Mouse (Mus musculus) kidney, embryonic 16.5 days (tissue): ENCODE data around the gene Tmcc3. TPM values are rescaled to one million over a fixed set of nuclear protein-coding genes. Genes with fewer than 3 reads are reported as not detected.

Experiments used
- ATAC-seq: fragments of 200-750 bp; cut with Nextera tagmentation; 2 replicates; pipeline ENCODE4 v1.8.0; 2017; ENCODE audit warnings: moderate TSS enrichment; ENCODE audit not compliant: low FRiP score, low TSS enrichment
- H3K27ac ChIP-seq: fragments of 300-500 bp; sonication (generic); 2 replicates; pipeline ENCODE4 v1.5.1; 2014; ENCODE audit warnings: low read length
- H3K27me3 ChIP-seq: fragments of 300-500 bp; sonication (generic); 2 replicates; pipeline ENCODE4 v1.6.1; 2014; ENCODE audit warnings: low read length, control low read depth, mixed read lengths; ENCODE audit not compliant: insufficient read depth
- H3K36me3 ChIP-seq: fragments of 300-500 bp; sonication (generic); 2 replicates; pipeline ENCODE4 v1.6.1; 2014; ENCODE audit warnings: low read length, control low read depth, mixed read lengths; ENCODE audit not compliant: insufficient read depth
- H3K4me1 ChIP-seq: fragments of 300-500 bp; sonication (generic); 2 replicates; pipeline ENCODE4 v1.6.1; 2014; ENCODE audit warnings: low read length, control low read depth, mixed read lengths; ENCODE audit not compliant: insufficient read depth
- H3K4me2 ChIP-seq: fragments of 300-500 bp; sonication (generic); replicated peaks from 2 replicates; pipeline ENCODE4 v1.6.1; 2014; ENCODE audit warnings: low read depth, low read length
- H3K4me3 ChIP-seq: fragments of 300-500 bp; sonication (generic); 2 replicates; pipeline ENCODE4 v1.5.1; 2014; ENCODE audit warnings: mild to moderate bottlenecking, low read length
- H3K9ac ChIP-seq: fragments of 300-500 bp; sonication (generic); replicated peaks from 2 replicates; pipeline ENCODE4 v1.6.1; 2014; ENCODE audit warnings: low read length
- H3K9me3 ChIP-seq: fragments of 300-500 bp; sonication (generic); 2 replicates; pipeline ENCODE4 v1.6.1; 2016; ENCODE audit warnings: low read length, control low read depth
- WGBS: fragments of 180-500 bp; shearing (Covaris S2); extraction: QIAGEN DNeasy Blood & Tissue Kit; methylation state at CpG from one replicate; pipeline ENCODE4 v1.1.7; 2014; 5-methylcytosine and 5-hydroxymethylcytosine counted together
- polyA plus RNA-seq: library from polyadenylated mRNA; unstranded; fragments of >200 nt; fragmentation: Nextera tagmentation; extraction: Ambion mirVana; gene quantifications from 2 replicates; pipeline ENCODE4 v1.2.1, GENCODE M21; 2015

Tmcc3 gene
- polyA plus RNA-seq, 1 experiment from 2014 or later = 8.0 TPM

DNA sequence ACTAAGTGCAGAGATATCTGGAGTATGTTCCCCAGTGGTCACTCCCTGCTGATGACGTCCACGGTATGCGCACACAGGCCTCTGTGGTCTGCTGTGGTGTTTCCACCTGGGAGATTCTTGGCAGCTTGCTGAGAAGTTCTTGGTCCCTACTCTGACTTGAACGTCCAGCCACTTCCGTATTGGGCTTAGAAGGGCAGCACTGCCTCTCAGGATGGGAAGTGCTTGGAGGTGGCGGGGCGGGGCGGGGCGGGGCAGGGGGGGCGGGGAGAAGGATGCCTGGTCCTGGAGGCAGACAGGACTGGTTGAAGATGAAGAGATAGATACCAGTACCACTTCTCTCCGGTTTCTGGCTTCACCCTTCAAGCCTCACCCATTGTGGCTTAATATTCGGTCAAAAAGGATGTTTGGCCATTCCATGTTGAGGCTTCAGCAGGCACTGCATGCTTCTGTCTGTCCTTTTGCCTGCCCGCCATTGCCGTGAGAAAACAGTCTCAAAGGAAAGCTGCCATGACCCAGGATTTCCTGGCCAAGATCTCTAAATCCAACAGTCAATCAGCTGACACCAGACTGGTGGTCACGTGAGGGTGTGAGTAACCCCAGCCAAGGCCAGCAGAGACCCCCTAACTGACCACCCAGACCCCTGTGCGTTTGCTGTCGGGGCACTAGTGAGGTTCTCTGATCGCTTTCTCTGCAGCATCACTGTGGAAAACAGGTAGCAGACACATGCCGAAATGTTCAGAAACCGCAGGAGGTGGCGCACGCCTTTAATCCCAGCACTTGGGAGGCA lies 33.1 kb downstream of the Tmcc3 start:
- peak overlapping the region; percentile 33 for H3K4me2 ChIP-seq
- H3K4me3 ChIP-seq = no peak overlapping the region
- no peaks in the 10 kb centered on the region for H3K27me3 ChIP-seq
- H3K27ac ChIP-seq = no peak overlapping the region
- H3K9ac ChIP-seq = no peak overlapping the region
- 46% methylated on average over 21 of the region's 22 CpGs for WGBS
- no peaks in the 10 kb centered on the region for H3K36me3 ChIP-seq
- peak; percentile 49 for ATAC-seq
- no peaks in the 10 kb centered on the region for H3K9me3 ChIP-seq
- H3K4me1 ChIP-seq = peaks cover 7% of the 10 kb centered on the region; the same call in 1 of the 2 replicates

DNA sequence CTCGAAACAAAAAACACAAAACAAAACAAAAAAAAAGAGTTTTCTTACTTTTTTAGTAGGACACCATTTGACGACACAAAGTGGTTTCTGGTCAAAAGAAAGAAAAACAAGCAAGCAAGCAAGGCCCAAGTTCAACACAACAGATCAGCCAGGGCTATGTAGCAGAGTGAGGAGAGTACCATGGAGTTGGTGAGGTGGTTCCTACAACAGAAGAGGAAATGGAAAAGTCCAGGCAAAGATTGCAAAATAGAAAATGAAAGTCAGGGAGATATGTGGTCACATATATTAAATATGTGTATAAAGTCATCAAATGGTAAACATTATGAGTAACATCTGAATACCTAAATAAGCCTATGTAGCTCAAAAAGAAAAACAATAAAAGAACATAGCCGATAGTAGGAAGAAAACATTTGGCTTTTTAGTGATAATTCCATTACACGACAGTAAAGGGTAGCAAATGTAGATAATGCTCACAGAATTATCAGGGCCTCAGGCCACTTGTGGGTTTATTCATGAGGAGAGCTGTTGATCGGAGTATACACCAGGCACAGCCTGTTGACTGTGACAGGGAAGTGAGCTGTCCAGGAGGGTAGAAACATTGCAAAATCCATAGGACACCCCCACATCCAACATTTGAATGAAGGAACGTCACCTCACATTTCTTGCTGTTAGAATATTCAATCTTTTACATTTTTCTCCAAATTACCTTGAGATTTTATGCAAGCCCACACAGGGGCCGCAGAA lies 33.9 kb downstream of the Tmcc3 start:
- Histone ChIP-seq H3K9ac (no peak overlapping the region), H3K4me1 (peaks cover 7% of the 10 kb centered on the region; the same call in 1 of the 2 replicates), H3K27me3 (no peaks in the 10 kb centered on the region), H3K27ac (no peak overlapping the region), H3K36me3 (no peaks in the 10 kb centered on the region), H3K4me2 (no peak overlapping the region), H3K9me3 (no peaks in the 10 kb centered on the region), H3K4me3 (no peak overlapping the region)
- ATAC-seq = no peak
- WGBS = 88% methylated on average over 7 of the region's 7 CpGs

DNA sequence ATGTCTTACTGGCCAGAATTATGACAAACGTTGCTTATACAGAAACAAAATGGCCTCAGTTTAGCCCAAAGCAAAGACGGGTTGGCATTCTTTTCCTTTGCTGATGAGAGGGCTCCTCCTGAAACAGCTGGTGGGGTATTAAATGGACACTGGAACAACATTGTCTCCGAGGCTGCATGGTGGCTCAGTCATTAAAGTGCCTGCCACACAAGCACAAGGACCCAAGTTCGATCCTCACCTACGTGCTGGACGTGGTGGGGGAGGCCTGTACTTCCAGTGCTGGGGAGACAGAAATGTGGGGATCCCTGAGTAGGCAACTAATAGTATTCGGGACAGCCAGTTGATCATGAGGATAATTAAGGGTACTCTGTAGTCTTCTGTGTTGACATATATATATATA lies 34.8 kb downstream of the Tmcc3 start:
- ATAC-seq = no peak
- Histone ChIP-seq H3K4me2 (no peak overlapping the region), H3K27me3 (no peaks in the 10 kb centered on the region), H3K4me1 (peaks cover 7% of the 10 kb centered on the region; the same call in 1 of the 2 replicates), H3K9me3 (no peaks in the 10 kb centered on the region), H3K4me3 (no peak overlapping the region), H3K27ac (no peak overlapping the region), H3K9ac (no peak overlapping the region), H3K36me3 (no peaks in the 10 kb centered on the region)
- WGBS = 92% methylated on average over 7 of the region's 7 CpGs

GRCm38 (mm10) chr10:94347296-94347695 lies 35.5 kb downstream of the Tmcc3 start:
- Histone ChIP-seq H3K9ac (no peak overlapping the region), H3K27ac (no peak overlapping the region), H3K9me3 (no peaks in the 10 kb centered on the region), H3K36me3 (no peaks in the 10 kb centered on the region), H3K4me1 (peaks cover 4% of the 10 kb centered on the region; the same call in 1 of the 2 replicates), H3K4me3 (no peak overlapping the region), H3K4me2 (no peak overlapping the region), H3K27me3 (no peaks in the 10 kb centered on the region)
- 79% methylated on average over 10 of the region's 10 CpGs for WGBS
- ATAC-seq = no peak

- H3K4me1 ChIP-seq = 0 out of 2 replicates have a peak, but pooled peaks cover 3% of the 10 kb centered on the region
- H3K9ac ChIP-seq = no peak overlapping the region
- H3K4me2 ChIP-seq = no peak overlapping the region
- H3K27ac ChIP-seq = no peak overlapping the region
- H3K27me3 ChIP-seq = no peaks in the 10 kb centered on the region
- 97% methylated on average over 10 of the region's 10 CpGs for WGBS
- no peaks in the 10 kb centered on the region for H3K36me3 ChIP-seq
- ATAC-seq = no peak
- H3K9me3 ChIP-seq = no peaks in the 10 kb centered on the region
- H3K4me3 ChIP-seq = no peak overlapping the region
Observed at GRCm38 (mm10) chr10:94347959-94348358, 36.2 kb downstream of the Tmcc3 start.

DNA sequence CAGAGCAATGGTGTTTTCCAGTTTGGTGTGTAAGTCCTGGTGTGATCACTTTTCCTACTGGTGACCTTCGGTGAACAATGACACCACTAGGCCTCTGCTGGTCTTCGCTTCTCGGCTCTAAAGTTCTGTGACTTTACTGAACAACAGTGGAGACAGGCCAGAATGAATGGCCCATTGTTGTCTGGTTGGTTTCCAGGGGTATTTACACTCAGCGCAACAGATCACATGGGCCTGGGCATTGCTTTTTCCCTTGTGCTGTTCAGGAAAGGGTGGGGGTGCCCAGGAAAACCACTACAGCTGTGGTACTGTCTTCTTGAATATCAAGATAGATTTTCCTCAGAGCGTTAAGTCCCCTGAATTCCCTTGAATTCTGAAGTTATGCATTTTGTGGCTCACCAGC lies 38.5 kb downstream of the Tmcc3 start:
- no peak overlapping the region for H3K27ac ChIP-seq
- no peaks in the 10 kb centered on the region for H3K9me3 ChIP-seq
- H3K4me1 ChIP-seq = no peaks in the 10 kb centered on the region
- H3K4me3 ChIP-seq = no peak overlapping the region
- WGBS = 77% methylated on average over 5 of the region's 5 CpGs
- ATAC-seq = no peak
- no peaks in the 10 kb centered on the region for H3K36me3 ChIP-seq
- H3K4me2 ChIP-seq = no peak overlapping the region
- no peak overlapping the region for H3K9ac ChIP-seq
- H3K27me3 ChIP-seq = no peaks in the 10 kb centered on the region

DNA sequence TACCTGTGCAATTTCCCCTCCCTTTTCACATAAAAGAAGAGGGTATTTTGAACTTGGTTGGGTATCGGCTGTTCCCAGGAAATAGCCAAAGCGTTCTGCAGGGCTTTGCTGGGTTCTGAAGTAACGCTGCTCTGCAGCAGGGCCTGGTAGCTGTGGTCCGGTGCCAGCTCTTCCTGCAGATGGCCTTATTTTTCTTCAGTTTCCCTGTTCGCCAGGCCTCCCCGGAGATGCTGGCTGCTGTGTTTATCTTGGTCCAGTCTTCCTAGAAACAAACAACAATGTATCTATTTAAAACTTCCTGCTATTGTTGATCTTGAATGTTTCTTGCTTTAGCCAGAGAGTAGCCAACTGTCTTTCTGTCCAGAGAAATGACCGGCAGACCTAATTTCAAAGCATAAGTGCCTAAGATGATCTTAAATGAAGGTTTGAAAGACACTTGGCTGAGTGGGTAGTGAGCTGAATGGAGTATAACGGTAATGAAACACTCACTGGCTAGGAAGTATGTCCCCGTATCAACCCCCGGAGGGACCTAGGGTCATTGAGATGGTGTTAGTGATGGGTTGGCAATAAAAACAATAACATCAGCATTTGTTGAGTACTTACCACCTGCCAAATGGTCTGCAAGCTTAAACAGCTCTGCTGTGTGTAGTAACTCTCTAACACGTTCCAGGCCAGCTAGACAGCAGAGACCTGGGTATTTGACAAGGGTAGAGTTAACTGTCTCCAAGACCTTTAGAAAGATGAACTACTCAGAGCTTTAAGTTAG lies 39.3 kb downstream of the Tmcc3 start:
- Histone ChIP-seq H3K27me3 (no peaks in the 10 kb centered on the region), H3K27ac (no peak overlapping the region), H3K9ac (no peak overlapping the region), H3K4me3 (no peak overlapping the region), H3K36me3 (no peaks in the 10 kb centered on the region), H3K4me2 (no peak overlapping the region), H3K4me1 (no peaks in the 10 kb centered on the region), H3K9me3 (no peaks in the 10 kb centered on the region)
- no peak for ATAC-seq
- 50% methylated on average over 11 of the region's 11 CpGs for WGBS

DNA sequence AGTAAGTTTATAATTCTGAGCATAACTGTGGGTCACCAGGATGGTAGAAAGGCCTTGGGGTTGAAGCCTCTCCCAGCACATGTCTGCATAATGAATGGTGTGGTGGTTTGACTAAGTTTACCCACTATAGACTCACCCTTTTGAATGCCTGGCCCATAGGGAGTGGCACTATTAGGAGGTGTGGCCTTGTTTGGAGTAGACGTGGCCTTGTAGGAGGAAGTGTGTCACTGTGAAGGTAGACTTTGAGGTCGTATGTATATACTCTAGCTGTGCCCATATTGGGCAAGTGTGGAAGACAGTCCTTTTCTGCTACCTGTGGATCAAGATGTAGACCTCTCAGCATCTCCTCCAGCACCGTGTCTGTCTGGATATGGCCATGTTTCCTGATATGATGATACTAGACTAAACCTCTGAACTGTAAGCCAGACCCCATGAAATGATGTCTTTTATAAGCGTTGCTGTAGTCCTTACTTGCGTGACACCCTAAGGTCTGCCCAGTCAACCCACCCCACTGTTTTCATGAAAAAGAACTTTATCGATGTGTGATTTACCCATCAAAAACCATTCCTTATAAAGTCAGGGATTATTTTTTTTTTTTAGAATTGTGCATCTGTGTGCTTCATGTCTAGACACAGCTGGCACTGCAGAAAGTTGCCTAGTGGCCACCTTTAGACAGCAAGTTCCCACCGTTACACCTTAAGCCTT lies 40.6 kb downstream of the Tmcc3 start:
- 94% methylated on average over 7 of the region's 7 CpGs for WGBS
- no peak for ATAC-seq
- H3K27ac ChIP-seq = no peak overlapping the region

More for the DNA sequence above, 40.6 kb downstream of the Tmcc3 start:
- Histone ChIP-seq H3K36me3 (no peaks in the 10 kb centered on the region), H3K4me3 (no peak overlapping the region), H3K4me1 (no peaks in the 10 kb centered on the region), H3K9me3 (no peaks in the 10 kb centered on the region), H3K27me3 (no peaks in the 10 kb centered on the region), H3K9ac (no peak overlapping the region), H3K4me2 (no peak overlapping the region)
